Mouse (Mus musculus): ENCODE data around the gene Aars.

GRCm38 (mm10) chr8:111061688-111062071, 28.7 kb downstream of the Aars start:
- TF ChIP-seq CTCF (IDR thresholded peaks at IDR 0.05; ENCODE audit: borderline replicate concordance, insufficient read depth, low read length) (no peak), POLR2A (IDR thresholded peaks at IDR 0.05; ENCODE audit: low read depth, low read length) (no peak)
